9 mouse cellular contexts compared by ENCODE assay signal in the genomic region with DNA sequence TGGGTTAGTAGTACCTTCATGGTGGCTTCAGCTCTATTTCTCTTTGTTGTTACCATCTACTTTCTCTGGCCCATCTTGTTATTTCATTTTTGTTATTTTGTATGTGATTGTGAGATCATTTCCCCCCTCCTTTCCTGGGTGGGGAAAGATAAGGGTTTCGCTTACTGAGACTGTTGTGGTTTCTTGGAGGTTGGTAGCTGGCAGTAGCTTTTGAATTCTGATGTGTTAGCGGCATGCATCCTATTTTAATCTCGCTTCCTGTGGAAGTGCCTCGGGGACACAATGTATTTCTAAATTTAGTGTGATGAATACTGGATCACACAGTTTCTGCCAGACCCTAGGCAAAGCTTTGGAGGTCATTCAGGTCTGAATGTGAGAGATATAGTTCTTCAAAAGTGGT.
DNase-seq lines count a peak whose midpoint lies in the region; ATAC-seq and TF ChIP-seq lines count a peak whose summit lies in the region.
"Had no signal": no experiment of that assay in that cellular context is flagged by ENCODE, and none has a peak within 500 bp of the region (broad histone marks: within the 10 kb centered on the region; RNA-seq: fewer than 3 reads in every experiment).

No protein-coding gene starts in this region.

- no peak overlapping the region for H3K4me3 ChIP-seq in liver, adult 2 months (ENCODE audit: insufficient read depth, low read depth, low read length)
- no peak overlapping the region for H3K4me3 ChIP-seq in heart, embryonic 16.5 days (ENCODE audit: low read length)
- peak overlapping the region; percentile 14 for H3K4me3 ChIP-seq in megakaryocyte, embryonic 14.5 days (replicated peaks)
- H3K4me3 ChIP-seq in neural tube, embryonic 15.5 days (replicated peaks): no peak overlapping the region
- H3K4me3 ChIP-seq: neural tube, embryonic 12.5 days had no signal

- DNase-seq in liver, adult 2 months (ENCODE audit: extremely low read depth, low read depth, low spot score): peak; percentile 11
- no peak for DNase-seq in liver
- DNase-seq in MEL-GATA-1-ER (ENCODE audit: extremely low read depth, low read depth): peak; percentile 49
- DNase-seq in adrenal gland, postnatal 36 days: no peak
- DNase-seq in left cerebral cortex, adult 8-10 months (ENCODE audit: low spot score in 2 of 2): no peak

- peaks cover 3% of the 10 kb centered on the region; the same call in 1 of the 2 replicates for H3K79me2 ChIP-seq in liver, adult 2 months (ENCODE audit: control insufficient read depth, insufficient read depth, low read length)

- ATAC-seq in heart, embryonic 16.5 days (replicated peaks; ENCODE audit: extremely low read depth, insufficient read depth, low FRiP score): no peak
- ATAC-seq in neural tube, embryonic 15.5 days (ENCODE audit: low FRiP score): no peak

- no peak overlapping the region; the same call in 1 of the 2 replicates for H3K27ac ChIP-seq in liver, adult 2 months (replicated peaks; ENCODE audit: insufficient read depth, low read depth, low read length)
- peak overlapping the region; percentile 75 for H3K27ac ChIP-seq in heart, embryonic 16.5 days (ENCODE audit: low read length)
- no peak overlapping the region for H3K27ac ChIP-seq in neural tube, embryonic 15.5 days (replicated peaks)
- H3K27ac ChIP-seq: neural tube, embryonic 12.5 days had no signal

- no peaks in the 10 kb centered on the region for H3K9me3 ChIP-seq in heart, embryonic 16.5 days (replicated peaks; ENCODE audit: control insufficient read depth, low read length)
- no peaks in the 10 kb centered on the region for H3K9me3 ChIP-seq in megakaryocyte, embryonic 14.5 days
- no peaks in the 10 kb centered on the region for H3K9me3 ChIP-seq in neural tube, embryonic 15.5 days (replicated peaks)
- H3K9me3 ChIP-seq: neural tube, embryonic 12.5 days had no signal

- TF ChIP-seq POLR2A in liver, adult 2 months (IDR thresholded peaks at IDR 0.05; ENCODE audit: extremely low read depth, insufficient read depth, low read length): no peak

- no peaks in the 10 kb centered on the region for H3K4me1 ChIP-seq in liver, adult 2 months (ENCODE audit: control insufficient read depth, insufficient read depth, low read length)
- peaks cover 20% of the 10 kb centered on the region for H3K4me1 ChIP-seq in heart, embryonic 16.5 days (ENCODE audit: control insufficient read depth, insufficient read depth, low read length)
- H3K4me1 ChIP-seq in megakaryocyte, embryonic 14.5 days: peaks cover 57% of the 10 kb centered on the region
- no peaks in the 10 kb centered on the region for H3K4me1 ChIP-seq in neural tube, embryonic 15.5 days
- H3K4me1 ChIP-seq: neural tube, embryonic 12.5 days had no signal

- no peak for TF ChIP-seq CTCF in liver, adult 2 months (IDR thresholded peaks at IDR 0.05; ENCODE audit: low read depth, low read length)

- H3K36me3 ChIP-seq in liver, adult 2 months (ENCODE audit: control insufficient read depth, insufficient read depth, low read length): no peaks in the 10 kb centered on the region
- no peaks in the 10 kb centered on the region for H3K36me3 ChIP-seq in heart, embryonic 16.5 days (ENCODE audit: control insufficient read depth, insufficient read depth)
- no peaks in the 10 kb centered on the region for H3K36me3 ChIP-seq in megakaryocyte, embryonic 14.5 days (replicated peaks; ENCODE audit: low read length)
- H3K36me3 ChIP-seq in neural tube, embryonic 15.5 days: no peaks in the 10 kb centered on the region
- H3K36me3 ChIP-seq: neural tube, embryonic 12.5 days had no signal

- WGBS in liver, adult 2 months: 74% methylated on average over 4 of the region's 4 CpGs
- 24% methylated on average over 4 of the region's 4 CpGs for WGBS in heart, embryonic 16.5 days
- 83% methylated on average over 4 of the region's 4 CpGs for WGBS in neural tube, embryonic 15.5 days

- H3K9ac ChIP-seq in liver, adult 2 months (ENCODE audit: low read depth, low read length): no peak overlapping the region
- H3K9ac ChIP-seq in heart, embryonic 16.5 days (ENCODE audit: low read length): no peak overlapping the region
- H3K9ac ChIP-seq in neural tube, embryonic 15.5 days (replicated peaks): no peak overlapping the region
- H3K9ac ChIP-seq: neural tube, embryonic 12.5 days had no signal

- no peak overlapping the region for H3K4me2 ChIP-seq in heart, embryonic 16.5 days (ENCODE audit: low read depth, low read length)
- no peak overlapping the region for H3K4me2 ChIP-seq in neural tube, embryonic 15.5 days
- H3K4me2 ChIP-seq: neural tube, embryonic 12.5 days had no signal

- no peaks in the 10 kb centered on the region for H3K27me3 ChIP-seq in liver, adult 2 months (ENCODE audit: control insufficient read depth, insufficient read depth, low read length)
- H3K27me3 ChIP-seq in heart, embryonic 16.5 days (ENCODE audit: control insufficient read depth, insufficient read depth, low read length): no peaks in the 10 kb centered on the region
- H3K27me3 ChIP-seq in megakaryocyte, embryonic 14.5 days (replicated peaks): peaks cover 2% of the 10 kb centered on the region
- H3K27me3 ChIP-seq in neural tube, embryonic 15.5 days (replicated peaks): no peaks in the 10 kb centered on the region
- H3K27me3 ChIP-seq: neural tube, embryonic 12.5 days had no signal

Comparison
In these comparisons a context has a peak if more than half of its experiments do, and no peak if none do; other contexts are left out.
1. DNase-seq: peak in liver, adult 2 months (single experiment) and MEL-GATA-1-ER (single experiment); none in liver (single experiment), adrenal gland, postnatal 36 days (0 of 2) and left cerebral cortex, adult 8-10 months (0 of 2).